Mouse (Mus musculus) CD4-positive naive resting alpha-beta T cell, adult 57 days (primary cell): ENCODE measurements around the gene Cpa1. TPM values are rescaled to one million over a fixed set of nuclear protein-coding genes. Genes with fewer than 3 reads are reported as not detected.

Experiments used
- total RNA-seq: library from RNA; stranded (reverse); gene quantifications from one replicate; pipeline ENCODE4 v1.2.4, GENCODE M21; 2023

Gene Cpa1
- 0.74 TPM for total RNA-seq

DNA sequence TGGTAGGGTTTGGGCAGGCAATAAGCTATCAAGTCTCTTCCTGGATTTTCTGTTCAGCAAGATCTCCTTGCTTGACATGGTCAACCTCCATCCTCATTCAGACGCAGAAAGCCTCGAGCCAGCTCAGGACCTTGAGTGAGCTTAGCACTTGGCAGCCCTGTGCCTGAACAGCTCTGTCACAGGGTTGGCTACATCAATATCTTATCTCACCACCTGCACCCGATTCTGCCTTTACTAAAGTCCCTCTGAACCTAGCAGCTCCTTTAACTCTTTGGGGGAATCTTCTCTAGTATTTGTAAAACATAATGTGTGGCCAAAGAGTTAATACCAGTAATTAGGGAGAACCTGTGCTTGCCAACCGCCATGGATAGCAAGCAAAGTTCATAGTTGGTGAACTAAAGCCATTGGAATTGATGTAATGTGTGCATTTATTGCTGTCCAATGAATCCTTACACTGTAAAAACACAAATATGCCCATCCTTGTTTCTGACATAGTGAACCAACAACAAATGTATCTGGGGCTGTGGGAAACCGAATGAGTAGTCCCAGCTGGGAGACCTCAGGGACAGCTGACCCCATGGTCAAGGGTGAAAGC, at the start of gene Cpa1:
Gene Cpa1 (plus strand): TSS at position 545 of the 595 bp plus-strand sequence.

GRCm38 (mm10) chr6:30610710-30611109, 28.3 kb upstream of the Cpa1 start, which contains the start of gene Cpa5:
Gene Cpa5, plus strand, starts transcription at chr6:30611010.

DNA sequence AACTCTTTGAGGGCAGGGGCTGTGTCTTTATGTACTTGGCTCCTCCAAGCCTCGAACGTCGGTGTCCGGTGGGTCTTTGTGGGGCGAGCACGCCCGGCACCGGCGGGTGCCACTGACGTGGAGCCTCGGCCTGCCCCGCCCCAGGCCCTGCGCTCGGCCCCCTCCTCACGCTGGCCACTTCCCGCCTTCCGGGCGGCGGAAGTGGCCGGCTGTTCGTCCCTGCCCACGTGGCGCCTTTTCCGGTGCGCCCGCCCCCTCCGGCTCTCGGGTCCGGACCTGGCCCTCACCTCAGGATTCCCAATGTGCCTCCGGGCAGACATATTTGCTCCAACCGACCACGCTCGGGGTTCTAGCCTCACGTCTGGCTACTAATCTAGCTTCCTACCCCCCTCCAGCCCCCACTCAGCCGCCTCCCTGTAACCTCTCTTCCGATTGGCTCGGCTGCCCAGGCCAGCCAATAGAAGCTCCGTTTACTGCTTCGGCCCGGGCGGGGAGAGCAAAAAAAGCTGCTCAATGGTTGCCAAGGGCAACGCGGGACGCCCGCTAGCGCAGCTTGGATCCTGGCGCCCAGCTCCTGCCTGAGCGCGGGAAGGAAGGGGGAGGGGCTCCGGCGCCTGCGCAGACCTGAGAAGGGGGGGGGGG, 54.5 kb downstream of the Cpa1 start, which contains the start of gene Cep41:
Gene Cep41 (minus strand): TSS at position 400 of the 642 bp plus-strand sequence.

Other genes starting within 250 kb of the Cpa1 start
- 30.3 TPM for gene Zc3hc1, start 248.2 kb upstream of the Cpa1 start, total RNA-seq
- gene Klhdc10, start 237.3 kb upstream of the Cpa1 start, total RNA-seq: 20.9 TPM
- 41.0 TPM for gene Tmem209, start 129.4 kb upstream of the Cpa1 start, total RNA-seq
- gene Ssmem1, start 129.4 kb upstream of the Cpa1 start, total RNA-seq: 2.6 TPM
- not detected for gene Cpa2, start 97.6 kb upstream of the Cpa1 start, total RNA-seq
- gene Cpa4, start 70.8 kb upstream of the Cpa1 start, total RNA-seq: not detected
- gene Cpa5, start 28.2 kb upstream of the Cpa1 start, total RNA-seq: not detected
- 14.0 TPM for gene Cep41, start 54.5 kb downstream of the Cpa1 start, total RNA-seq
- gene Mest, start 84.3 kb downstream of the Cpa1 start, total RNA-seq: not detected